Mouse (Mus musculus) spleen, adult 2 months (tissue): ENCODE data around the gene Repin1. TPM values are rescaled to one million over a fixed set of nuclear protein-coding genes. Genes with fewer than 3 reads are reported as not detected.

Source experiments
- DNase-seq, 2 experiments: peaks; one replicate each; pipeline versions ENCODE4 v3.0.0 to v3.0.0-alpha.2; 2012 to 2021; ENCODE audit warnings: low spot score in 2 of 2, low read depth in 1 of 2
- H3K27ac ChIP-seq: fragments of 200-500 bp; 2 replicates; pipeline ENCODE4 v1.5.1; 2012; ENCODE audit warnings: low read length, inconsistent platforms; ENCODE audit not compliant: insufficient read depth
- H3K27me3 ChIP-seq: fragments of 200-500 bp; 2 replicates; pipeline ENCODE4 v1.6.1; 2012; ENCODE audit warnings: mild to moderate bottlenecking, moderate library complexity, low read length, inconsistent platforms; ENCODE audit not compliant: control insufficient read depth, insufficient read depth
- H3K36me3 ChIP-seq: fragments of 200-500 bp; 2 replicates; pipeline ENCODE4 v1.6.1; 2012; ENCODE audit warnings: mild to moderate bottlenecking, low read length, inconsistent platforms; ENCODE audit not compliant: control insufficient read depth, insufficient read depth
- H3K4me1 ChIP-seq: fragments of 200-500 bp; 2 replicates; pipeline ENCODE4 v1.6.1; 2011; ENCODE audit warnings: inconsistent platforms; ENCODE audit not compliant: control insufficient read depth, insufficient read depth, insufficient read length
- H3K4me3 ChIP-seq: fragments of 200-500 bp; 2 replicates; pipeline ENCODE4 v1.5.1; 2011; ENCODE audit warnings: mild to moderate bottlenecking, inconsistent platforms; ENCODE audit not compliant: insufficient read depth, insufficient read length; ENCODE audit errors: extremely low read depth
- CTCF ChIP-seq: fragments of 200-500 bp; IDR thresholded peaks from 2 replicates; pipeline ENCODE4 v1.5.1; 2011; ENCODE audit warnings: mild to moderate bottlenecking, inconsistent platforms; ENCODE audit not compliant: insufficient read depth, insufficient read length, insufficient replicate concordance; ENCODE audit errors: extremely low read depth
- POLR2A ChIP-seq: fragments of 200-500 bp; IDR thresholded peaks from 2 replicates; pipeline ENCODE4 v1.6.1; 2011; ENCODE audit warnings: low read depth, low read length, inconsistent platforms
- WGBS: fragments of 180-500 bp; shearing (Covaris S2); methylation state at CpG from one replicate; pipeline ENCODE4 v1.1.7; 2018; 5-methylcytosine and 5-hydroxymethylcytosine counted together
- polyA plus RNA-seq: library from polyadenylated mRNA; depleted of rRNA; stranded (reverse); fragments of >200 nt; gene quantifications from 2 replicates; pipeline ENCODE4 v1.2.3, GENCODE M21; 2012

Gene Repin1
- polyA plus RNA-seq, 1 experiment: 12.4 TPM

- H3K4me1 ChIP-seq: peaks cover 12% of the 10 kb centered on the region
- DNase-seq: no peak
- WGBS: 91% methylated on average over 8 of the region's 8 CpGs
- H3K36me3 ChIP-seq: no peaks in the 10 kb centered on the region
- H3K4me3 ChIP-seq: no peak overlapping the region
- peaks cover 6% of the 10 kb centered on the region for H3K27me3 ChIP-seq
- no peak overlapping the region for H3K27ac ChIP-seq
- no peak for TF ChIP-seq CTCF
- no peak for TF ChIP-seq POLR2A
These were observed 37.1 kb downstream of the Repin1 start for GRCm38 (mm10) chr6:48630831-48631230.

- TF ChIP-seq POLR2A: no peak
- TF ChIP-seq CTCF: no peak
- Histone ChIP-seq H3K27ac (no peak overlapping the region), H3K36me3 (no peaks in the 10 kb centered on the region), H3K4me1 (no peaks in the 10 kb centered on the region), H3K4me3 (no peak overlapping the region), H3K27me3 (no peaks in the 10 kb centered on the region)
- WGBS: 90% methylated on average over 2 of the region's 2 CpGs
- DNase-seq: no peak
These were observed 41.4 kb downstream of the Repin1 start for GRCm38 (mm10) chr6:48635105-48635504.

GRCm38 (mm10) chr6:48636515-48636914 lies 42.8 kb downstream of the Repin1 start:
- TF ChIP-seq CTCF (no peak), POLR2A (no peak)
- 91% methylated on average over 6 of the region's 6 CpGs for WGBS
- Histone ChIP-seq H3K4me3 (no peak overlapping the region), H3K27ac (no peak overlapping the region), H3K4me1 (no peaks in the 10 kb centered on the region), H3K27me3 (no peaks in the 10 kb centered on the region), H3K36me3 (no peaks in the 10 kb centered on the region)
- no peak for DNase-seq

- H3K27me3 ChIP-seq: no peaks in the 10 kb centered on the region
- H3K27ac ChIP-seq: no peak overlapping the region
- WGBS: 74% methylated on average over 6 of the region's 6 CpGs
- H3K36me3 ChIP-seq: no peaks in the 10 kb centered on the region
- no peak for DNase-seq
- H3K4me3 ChIP-seq: no peak overlapping the region
- no peaks in the 10 kb centered on the region for H3K4me1 ChIP-seq
- no peak for TF ChIP-seq POLR2A
- TF ChIP-seq CTCF: no peak
These were observed 44.3 kb downstream of the Repin1 start for GRCm38 (mm10) chr6:48637811-48638500.

GRCm38 (mm10) chr6:48638553-48638952 lies 44.9 kb downstream of the Repin1 start:
- no peak overlapping the region for H3K27ac ChIP-seq
- DNase-seq: no peak
- no peaks in the 10 kb centered on the region for H3K4me1 ChIP-seq
- TF ChIP-seq CTCF: no peak
- no peak for TF ChIP-seq POLR2A
- H3K36me3 ChIP-seq: no peaks in the 10 kb centered on the region
- WGBS: 81% methylated on average over 2 of the region's 2 CpGs
- no peaks in the 10 kb centered on the region for H3K27me3 ChIP-seq
- no peak overlapping the region for H3K4me3 ChIP-seq

GRCm38 (mm10) chr6:48641391-48641790 lies 47.7 kb downstream of the Repin1 start:
- 78% methylated on average over 6 of the region's 6 CpGs for whole genome bisulfite sequencing
- H3K4me3 ChIP-seq: no peak overlapping the region
- TF ChIP-seq CTCF (no peak), POLR2A (no peak)
- no peak for DNase-seq
- H3K4me1 ChIP-seq: peaks cover 4% of the 10 kb centered on the region; the same call in 1 of the 2 replicates
- no peaks in the 10 kb centered on the region for H3K27me3 ChIP-seq
- H3K36me3 ChIP-seq: no peaks in the 10 kb centered on the region
- H3K27ac ChIP-seq: no peak overlapping the region

- Histone ChIP-seq H3K27ac (no peak overlapping the region), H3K36me3 (no peaks in the 10 kb centered on the region), H3K4me1 (peaks cover 6% of the 10 kb centered on the region; the same call in 1 of the 2 replicates), H3K27me3 (no peaks in the 10 kb centered on the region), H3K4me3 (no peak overlapping the region)
- peak in 1 of 2 experiments; percentile 52 for DNase-seq
- TF ChIP-seq POLR2A (no peak), CTCF (peak; percentile 18; the same call in 1 of the 2 replicates)
- 21% methylated on average over 4 of the region's 4 CpGs for WGBS
These were observed 49.1 kb downstream of the Repin1 start for GRCm38 (mm10) chr6:48642764-48643292.
